Mouse (Mus musculus): ENCODE data around the gene Tenm4.

Tenm4 gene

GRCm38 (mm10) chr7:96752776-96753175, 581.7 kb downstream of the Tenm4 start:
- DNase-seq, result no peak

- no peak for DNase-seq
Observed at GRCm38 (mm10) chr7:96753335-96754095, 582.5 kb downstream of the Tenm4 start.

- DNase-seq, result no peak
Observed at GRCm38 (mm10) chr7:96754175-96754574, 583.1 kb downstream of the Tenm4 start.

- DNase-seq, result no peak
Observed at GRCm38 (mm10) chr7:96755459-96756094, 584.5 kb downstream of the Tenm4 start.

- DNase-seq, result no peak
Observed at GRCm38 (mm10) chr7:96756104-96756742, 585.2 kb downstream of the Tenm4 start.

GRCm38 (mm10) chr7:96757067-96757466, 586.0 kb downstream of the Tenm4 start:
- no peak for DNase-seq

GRCm38 (mm10) chr7:96760208-96760607, 589.2 kb downstream of the Tenm4 start:
- DNase-seq, result no peak

GRCm38 (mm10) chr7:96761151-96761550, 590.1 kb downstream of the Tenm4 start:
- DNase-seq, result no peak

- peak; percentile 25 to 29 for DNase-seq
Observed at GRCm38 (mm10) chr7:96765321-96765960, 594.4 kb downstream of the Tenm4 start.

GRCm38 (mm10) chr7:96767090-96767489, 596.0 kb downstream of the Tenm4 start:
- DNase-seq, result no peak

- no peak for DNase-seq
Observed at GRCm38 (mm10) chr7:96768718-96769117, 597.7 kb downstream of the Tenm4 start.

GRCm38 (mm10) chr7:96769784-96770183, 598.7 kb downstream of the Tenm4 start:
- peak in 1 of 2 experiments; percentile 37 for DNase-seq

- DNase-seq, result no peak
Observed at GRCm38 (mm10) chr7:96772966-96773365, 601.9 kb downstream of the Tenm4 start.

GRCm38 (mm10) chr7:96773585-96774225, 602.7 kb downstream of the Tenm4 start:
- no peak for DNase-seq

GRCm38 (mm10) chr7:96775080-96775486, 604.0 kb downstream of the Tenm4 start:
- DNase-seq, result no peak

GRCm38 (mm10) chr7:96777938-96778600, 607.0 kb downstream of the Tenm4 start:
- no peak for DNase-seq

GRCm38 (mm10) chr7:96778601-96778969, 607.5 kb downstream of the Tenm4 start:
- DNase-seq, result peak in 1 of 2 experiments; percentile 20

GRCm38 (mm10) chr7:96780556-96780955, 609.5 kb downstream of the Tenm4 start:
- no peak for DNase-seq

GRCm38 (mm10) chr7:96781068-96781467, 610.0 kb downstream of the Tenm4 start:
- no peak for DNase-seq

- no peak for DNase-seq
Observed at GRCm38 (mm10) chr7:96782686-96783085, 611.6 kb downstream of the Tenm4 start.

GRCm38 (mm10) chr7:96785808-96786207, 614.8 kb downstream of the Tenm4 start:
- DNase-seq, result no peak

Measured in kidney, adult 8-10 months (tissue).